Mouse (Mus musculus): ENCODE results near the gene Cckar. TPM values are rescaled to one million over a fixed set of nuclear protein-coding genes. Genes with fewer than 3 reads are reported as not detected.
A peak's percentile ranks its signal among the peaks of the same experiment; 100 is the strongest.

The Cckar gene
- polyA plus RNA-seq, 1 experiment from 2014 or later, result 0.52 TPM

GRCm38 (mm10) chr5:53671507-53671906 lies 36.0 kb downstream of the Cckar start:
- no peak overlapping the region for H3K9ac ChIP-seq
- no peaks in the 10 kb centered on the region for H3K36me3 ChIP-seq
- no peak overlapping the region for H3K27ac ChIP-seq
- H3K4me2 ChIP-seq (replicated peaks), result no peak overlapping the region
- no peak overlapping the region for H3K4me3 ChIP-seq
- no peaks in the 10 kb centered on the region for H3K4me1 ChIP-seq
- H3K9me3 ChIP-seq, result no peaks in the 10 kb centered on the region
- 77% methylated on average over 4 of the region's 4 CpGs for WGBS
- no peaks in the 10 kb centered on the region for H3K27me3 ChIP-seq
- no peak for ATAC-seq (ENCODE audit: low FRiP score, low read depth)

- no peaks in the 10 kb centered on the region for H3K27me3 ChIP-seq
- H3K36me3 ChIP-seq, result no peaks in the 10 kb centered on the region
- no peaks in the 10 kb centered on the region for H3K4me1 ChIP-seq
- H3K9ac ChIP-seq, result no peak overlapping the region
- H3K4me2 ChIP-seq (replicated peaks), result no peak overlapping the region
- WGBS, result 89% methylated on average over 10 of the region's 10 CpGs
- H3K9me3 ChIP-seq, result no peaks in the 10 kb centered on the region
- no peak for ATAC-seq (ENCODE audit: low FRiP score, low read depth)
- H3K4me3 ChIP-seq, result no peak overlapping the region
- H3K27ac ChIP-seq, result no peak overlapping the region
Observed at GRCm38 (mm10) chr5:53670321-53670938, 37.1 kb downstream of the Cckar start.

GRCm38 (mm10) chr5:53668021-53668420 lies 39.5 kb downstream of the Cckar start:
- no peak for ATAC-seq (ENCODE audit: low FRiP score, low read depth)
- Histone ChIP-seq H3K4me2 (replicated peaks) (no peak overlapping the region), H3K36me3 (no peaks in the 10 kb centered on the region), H3K9me3 (no peaks in the 10 kb centered on the region), H3K9ac (no peak overlapping the region), H3K4me3 (no peak overlapping the region), H3K27me3 (no peaks in the 10 kb centered on the region), H3K4me1 (no peaks in the 10 kb centered on the region), H3K27ac (no peak overlapping the region)
- 87% methylated on average over 5 of the region's 5 CpGs for WGBS

GRCm38 (mm10) chr5:53663665-53664064 lies 43.8 kb downstream of the Cckar start:
- no peak for ATAC-seq (ENCODE audit: low FRiP score, low read depth)
- Histone ChIP-seq H3K9me3 (no peaks in the 10 kb centered on the region), H3K4me2 (replicated peaks) (no peak overlapping the region), H3K4me1 (no peaks in the 10 kb centered on the region), H3K36me3 (no peaks in the 10 kb centered on the region), H3K27ac (no peak overlapping the region), H3K4me3 (no peak overlapping the region), H3K9ac (no peak overlapping the region), H3K27me3 (no peaks in the 10 kb centered on the region)

DNA sequence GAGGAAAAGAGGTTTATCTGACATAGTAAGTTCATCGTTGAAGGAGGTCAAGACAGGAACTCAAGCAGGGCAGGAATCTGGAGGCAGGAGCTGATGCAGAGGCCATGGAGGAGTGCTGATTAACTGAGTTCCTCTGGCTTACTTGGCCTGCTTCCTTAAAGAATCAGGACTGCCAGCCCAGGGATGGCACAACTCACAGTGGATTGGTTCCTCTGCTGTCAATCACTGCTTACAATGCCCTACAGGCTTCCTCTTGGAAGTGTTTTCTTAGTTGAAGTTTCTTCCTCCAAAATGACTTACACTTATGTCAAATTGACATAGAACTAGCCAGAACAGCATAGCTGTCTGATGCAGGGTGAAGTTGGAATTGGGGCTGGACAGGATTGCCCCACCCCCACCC lies 45.1 kb downstream of the Cckar start:
- Histone ChIP-seq H3K36me3 (no peaks in the 10 kb centered on the region), H3K27ac (no peak overlapping the region), H3K4me1 (no peaks in the 10 kb centered on the region), H3K4me2 (replicated peaks) (no peak overlapping the region), H3K4me3 (no peak overlapping the region), H3K9ac (no peak overlapping the region), H3K27me3 (no peaks in the 10 kb centered on the region), H3K9me3 (no peaks in the 10 kb centered on the region)
- WGBS, result 56% methylated on average over 1 of the region's 1 CpGs
- no peak for ATAC-seq (ENCODE audit: low FRiP score, low read depth)

- H3K27ac ChIP-seq, result no peak overlapping the region
- H3K4me2 ChIP-seq (replicated peaks), result no peak overlapping the region
- peaks cover 1% of the 10 kb centered on the region for H3K36me3 ChIP-seq
- H3K9ac ChIP-seq, result no peak overlapping the region
- WGBS, result 78% methylated on average over 2 of the region's 2 CpGs
- no peaks in the 10 kb centered on the region for H3K27me3 ChIP-seq
- H3K4me1 ChIP-seq, result no peaks in the 10 kb centered on the region
- H3K9me3 ChIP-seq, result no peaks in the 10 kb centered on the region
- no peak overlapping the region for H3K4me3 ChIP-seq
- no peak for ATAC-seq (ENCODE audit: low FRiP score, low read depth)
Observed at GRCm38 (mm10) chr5:53661508-53661907, 46.0 kb downstream of the Cckar start.

- peak; percentile 73 for ATAC-seq (ENCODE audit: low FRiP score, low read depth)
- Histone ChIP-seq H3K36me3 (peaks cover 7% of the 10 kb centered on the region), H3K27ac (no peak overlapping the region), H3K9me3 (no peaks in the 10 kb centered on the region), H3K9ac (no peak overlapping the region), H3K4me3 (no peak overlapping the region), H3K27me3 (no peaks in the 10 kb centered on the region), H3K4me1 (no peaks in the 10 kb centered on the region), H3K4me2 (replicated peaks) (no peak overlapping the region)
- 70% methylated on average over 6 of the region's 6 CpGs for WGBS
Observed at GRCm38 (mm10) chr5:53657925-53658324, 49.6 kb downstream of the Cckar start.

DNA sequence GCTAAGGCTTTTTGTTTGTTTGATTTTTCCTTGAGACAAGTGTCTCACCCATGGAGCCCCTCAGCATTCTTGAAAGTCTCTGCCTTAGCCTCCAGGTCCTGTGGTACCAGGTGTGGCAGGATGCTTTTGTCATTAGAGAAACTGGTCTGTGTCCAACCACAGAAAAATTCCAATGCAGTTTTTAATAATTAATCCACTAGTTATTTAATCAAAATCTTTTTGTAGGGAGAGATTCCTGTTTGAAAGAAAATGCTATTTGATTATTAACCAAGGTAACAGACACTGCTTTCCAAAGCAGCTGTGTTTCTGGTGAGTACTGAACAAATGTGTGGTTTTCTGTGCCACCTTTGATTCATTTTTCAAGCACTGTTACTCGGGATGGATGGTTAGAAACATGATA lies 50.9 kb downstream of the Cckar start:
- Histone ChIP-seq H3K36me3 (peaks cover 18% of the 10 kb centered on the region), H3K9ac (no peak overlapping the region), H3K4me1 (no peaks in the 10 kb centered on the region), H3K4me3 (no peak overlapping the region), H3K4me2 (replicated peaks) (no peak overlapping the region), H3K9me3 (no peaks in the 10 kb centered on the region), H3K27me3 (no peaks in the 10 kb centered on the region), H3K27ac (no peak overlapping the region)
- WGBS, result 2% methylated on average over 1 of the region's 1 CpGs
- no peak for ATAC-seq (ENCODE audit: low FRiP score, low read depth)

Other genes with a start within 250 kb of the Cckar start
- 42.6 and 46.1 TPM in 2 replicates for gene Rbpj, start 241.6 kb downstream of the Cckar start, polyA plus RNA-seq (2015; fragmentation: Nextera tagmentation; extraction: Ambion mirVana)
- 46.8 and 50.1 TPM in 2 replicates for gene Tbc1d19, start 101.9 kb upstream of the Cckar start, polyA plus RNA-seq (2015; fragmentation: Nextera tagmentation; extraction: Ambion mirVana)